Mouse (Mus musculus) retina, adult 2 months (tissue): ENCODE results near the gene Nelfcd.
A peak's percentile ranks its signal among the peaks of the same experiment; 100 is the strongest.

Source experiments
- DNase-seq: peaks from one replicate; pipeline ENCODE4 v3.0.0-alpha.2; 2012; ENCODE audit warnings: low read depth, low spot score

Nelfcd gene

GRCm38 (mm10) chr2:174436916-174437696 lies 21.5 kb downstream of the Nelfcd start:
- DNase-seq, result no peak

DNA sequence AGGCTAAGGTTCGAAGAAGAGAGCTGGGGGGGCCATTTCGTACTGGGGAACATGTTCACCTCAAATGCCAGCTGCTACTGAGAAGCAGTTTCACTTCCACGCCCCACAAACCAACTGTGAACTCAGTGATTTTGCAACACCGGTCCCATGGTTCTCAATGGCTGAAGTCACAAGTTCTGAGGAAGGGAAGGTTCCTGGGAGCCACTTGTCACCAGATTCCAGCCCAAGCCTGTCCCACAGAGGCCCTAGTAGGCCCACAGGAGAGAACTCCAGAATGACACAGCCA lies 22.0 kb downstream of the Nelfcd start:
- DNase-seq, result no peak

DNA sequence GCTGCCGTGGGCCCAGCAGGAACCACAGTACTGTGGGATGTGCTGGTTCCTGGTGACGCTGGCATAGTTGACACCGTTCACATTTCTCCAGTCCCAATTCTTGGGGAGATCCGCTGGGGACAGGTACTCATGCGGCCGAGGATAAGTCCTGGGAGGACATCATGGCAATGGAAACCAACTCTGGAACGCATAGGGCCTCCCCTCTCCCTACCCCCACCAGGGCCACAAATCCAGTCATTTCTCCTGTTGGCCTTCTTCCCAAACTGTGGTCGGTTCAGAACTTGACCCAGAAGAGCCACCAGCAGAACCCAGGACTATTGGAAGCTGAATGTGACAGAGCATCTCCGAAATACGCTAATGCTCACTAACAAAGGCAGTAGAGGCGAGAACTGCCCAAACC lies 22.6 kb downstream of the Nelfcd start:
- DNase-seq, result no peak

DNA sequence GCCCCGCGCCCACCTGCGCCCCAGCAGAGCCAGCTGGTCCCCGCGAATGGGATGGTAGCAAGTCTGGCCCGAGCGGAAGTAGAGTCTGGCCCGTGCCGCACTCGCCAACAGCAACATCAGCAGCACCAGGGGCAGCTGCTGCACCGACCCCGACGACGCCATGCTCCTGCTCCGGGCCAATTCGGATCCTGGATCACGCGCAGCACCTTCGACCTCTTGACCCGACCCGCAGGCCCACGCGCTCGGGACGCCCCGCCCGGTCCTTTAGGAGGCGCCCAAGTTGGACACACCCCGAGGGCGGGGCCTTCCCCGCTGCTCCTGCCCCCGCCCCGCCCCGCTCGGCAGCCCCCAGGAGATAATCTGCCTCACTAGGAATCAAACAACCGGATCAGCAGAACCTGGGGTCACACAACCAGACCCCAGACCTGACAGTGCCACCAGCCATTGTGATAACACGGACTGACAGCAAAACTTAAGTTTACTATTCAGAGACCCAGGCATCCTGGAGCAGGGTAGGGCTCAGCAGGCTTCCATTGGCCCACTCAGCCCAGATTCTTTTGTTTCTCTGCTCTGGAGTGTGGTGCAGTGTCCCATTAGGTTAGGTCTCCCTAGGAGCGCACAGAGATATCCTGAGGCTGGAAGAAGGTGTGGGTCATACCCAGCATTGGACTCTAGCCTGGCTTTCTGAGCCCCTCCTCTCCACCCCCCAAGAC lies 23.3 kb downstream of the Nelfcd start, which contains the start of gene Ctsz:
TSS of gene Ctsz (minus strand) at position 303 of the 713 bp plus-strand sequence.
- no peak for DNase-seq

DNA sequence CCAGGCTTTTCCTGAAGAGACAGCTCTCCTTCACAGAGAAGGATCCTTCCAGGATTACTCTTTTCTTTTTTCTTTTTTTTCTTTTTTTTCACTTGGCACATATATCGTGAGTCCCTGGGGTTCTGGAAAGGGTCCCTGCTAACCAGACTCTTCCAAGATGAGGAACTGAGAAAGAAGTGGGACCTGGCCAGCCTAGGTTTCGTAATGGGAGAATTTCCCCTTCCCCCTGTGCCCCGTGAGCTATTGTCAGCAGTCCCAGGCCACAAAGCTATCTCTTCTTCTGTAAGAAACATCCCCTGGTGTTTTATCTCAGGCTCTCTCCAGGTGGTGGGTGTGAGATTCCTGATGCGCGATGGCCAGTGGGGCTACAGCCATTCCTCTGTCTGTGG lies 23.8 kb downstream of the Nelfcd start:
- no peak for DNase-seq

GRCm38 (mm10) chr2:174439961-174440360 lies 24.4 kb downstream of the Nelfcd start:
- no peak for DNase-seq

GRCm38 (mm10) chr2:174441898-174442297 lies 26.3 kb downstream of the Nelfcd start:
- DNase-seq, result no peak

GRCm38 (mm10) chr2:174442460-174442859 lies 26.9 kb downstream of the Nelfcd start:
- DNase-seq, result no peak

GRCm38 (mm10) chr2:174443046-174443445 lies 27.4 kb downstream of the Nelfcd start:
- DNase-seq, result no peak

- no peak for DNase-seq
Observed at GRCm38 (mm10) chr2:174444359-174444758, 28.8 kb downstream of the Nelfcd start.

- no peak for DNase-seq
Observed at GRCm38 (mm10) chr2:174445018-174445417, 29.4 kb downstream of the Nelfcd start.

GRCm38 (mm10) chr2:174446492-174446891 lies 30.9 kb downstream of the Nelfcd start:
- DNase-seq, result no peak

DNA sequence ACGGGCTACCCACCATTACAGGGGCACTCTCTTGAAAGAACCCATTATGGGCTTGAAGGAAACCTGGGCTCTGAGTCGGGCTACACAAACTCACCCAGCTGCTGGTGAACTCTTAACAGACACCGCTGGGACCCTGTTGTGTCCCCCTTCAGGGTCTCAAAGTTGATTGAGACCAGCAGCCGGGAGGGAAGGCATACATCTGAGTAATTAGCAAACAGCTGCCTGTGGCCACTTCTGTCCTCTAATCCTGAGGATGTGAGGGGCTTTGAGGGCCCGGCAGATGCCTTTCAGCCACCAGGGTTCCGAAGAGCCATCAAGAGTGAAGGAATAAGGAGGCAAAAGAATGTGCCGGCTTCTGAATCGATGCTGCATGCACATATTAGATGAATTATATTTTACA lies 31.3 kb downstream of the Nelfcd start:
- DNase-seq, result no peak

DNA sequence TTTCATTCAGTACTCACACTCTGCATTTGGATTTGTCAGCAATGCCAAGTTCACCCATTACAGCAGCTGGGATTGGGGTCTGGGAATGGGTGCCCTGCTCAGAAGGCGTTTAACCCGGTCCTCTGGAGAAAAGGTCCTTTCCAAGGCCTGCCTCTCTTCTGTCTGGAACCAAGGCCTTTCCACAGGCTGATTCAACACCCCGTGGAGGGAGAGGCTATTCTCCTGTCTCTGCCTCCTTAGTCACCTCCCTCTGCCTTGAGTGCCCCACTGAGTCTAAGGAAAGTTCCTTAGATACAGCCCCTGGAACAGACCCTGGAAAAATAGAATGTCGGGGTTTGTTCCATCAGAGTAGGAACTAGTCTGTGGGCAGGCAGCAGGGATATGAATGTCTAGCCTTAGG lies 32.8 kb downstream of the Nelfcd start:
- no peak for DNase-seq

DNA sequence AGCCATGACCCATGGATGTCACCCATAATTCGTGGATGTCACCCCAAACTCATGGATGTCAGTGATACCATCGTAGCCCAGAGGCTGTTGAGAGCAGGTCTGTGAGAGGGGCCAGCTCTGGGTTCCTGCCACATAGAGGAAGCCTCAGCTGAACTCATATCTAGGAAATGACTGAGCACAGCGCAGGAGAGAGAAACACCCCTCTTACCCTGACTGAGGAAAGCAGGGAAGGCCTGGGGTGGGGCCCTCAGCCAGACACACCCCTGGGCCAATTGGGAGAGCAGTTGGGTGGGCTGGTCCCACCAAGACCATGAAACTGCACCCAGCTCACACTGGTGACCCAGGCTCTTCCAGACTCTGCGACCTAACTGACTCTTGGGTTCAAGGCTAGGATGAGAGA lies 34.7 kb downstream of the Nelfcd start, which contains the start of gene Tubb1:
TSS of gene Tubb1 (plus strand) at position 343 of the 400 bp plus-strand sequence.
- DNase-seq, result no peak

- no peak for DNase-seq
Observed at GRCm38 (mm10) chr2:174453681-174454080, 38.1 kb downstream of the Nelfcd start.

- DNase-seq, result no peak
Observed at GRCm38 (mm10) chr2:174459365-174459764, 43.8 kb downstream of the Nelfcd start.

- no peak for DNase-seq
Observed at GRCm38 (mm10) chr2:174463370-174463769, 47.8 kb downstream of the Nelfcd start.

GRCm38 (mm10) chr2:174463789-174464523 lies 48.4 kb downstream of the Nelfcd start, which contains the start of gene Atp5e:
Atp5e (minus strand) TSS chr2:174464105.
- peak; percentile 82 for DNase-seq

DNA sequence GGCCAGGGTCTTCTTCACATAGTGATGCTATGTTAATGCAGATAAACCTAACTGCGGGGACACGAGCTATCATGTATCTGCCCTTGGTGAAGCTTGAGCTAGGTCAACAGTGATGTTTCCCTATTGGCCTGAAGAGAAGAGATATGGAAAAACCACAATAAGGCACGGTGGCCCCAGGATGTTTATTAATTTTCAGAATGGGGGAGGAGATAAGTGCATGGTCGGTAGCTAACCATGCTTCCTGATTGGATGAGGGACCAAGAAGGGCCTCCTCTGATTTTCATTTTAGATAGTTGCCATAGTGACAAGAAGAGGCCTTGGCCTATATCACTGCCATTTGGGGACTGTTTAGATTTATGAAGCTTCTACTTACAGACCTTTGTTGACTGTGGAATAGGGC lies 54.7 kb downstream of the Nelfcd start:
- DNase-seq, result no peak

DNA sequence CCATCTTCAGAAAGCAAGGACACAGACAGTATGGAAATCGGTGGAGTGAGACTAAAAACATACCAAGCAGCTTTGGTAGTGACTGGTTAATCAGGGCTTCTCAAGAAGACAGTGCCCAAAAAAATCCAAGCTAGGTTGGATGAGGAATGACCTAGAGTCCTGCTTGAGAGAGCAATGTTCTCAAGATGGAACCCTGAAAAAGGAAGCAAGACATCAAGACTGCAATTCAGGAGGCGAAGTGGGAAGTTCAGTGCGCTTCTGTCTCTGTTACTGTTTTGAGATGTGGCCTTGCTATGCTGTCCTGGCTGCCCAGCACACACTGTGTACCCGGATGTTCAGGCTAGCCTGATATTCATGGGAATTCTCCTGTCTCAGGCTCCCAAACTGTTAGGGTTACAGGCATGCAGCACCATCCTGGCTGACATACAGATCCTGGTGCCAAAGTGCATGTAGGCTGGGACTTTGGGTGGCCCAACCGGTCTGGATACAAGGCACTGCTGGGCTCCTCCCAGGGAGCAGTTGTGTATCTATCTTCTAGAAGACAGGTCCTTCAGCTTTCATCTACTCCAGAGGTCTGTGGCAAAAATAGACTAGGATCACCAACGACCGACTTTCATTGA lies 55.3 kb downstream of the Nelfcd start:
- no peak for DNase-seq

DNA sequence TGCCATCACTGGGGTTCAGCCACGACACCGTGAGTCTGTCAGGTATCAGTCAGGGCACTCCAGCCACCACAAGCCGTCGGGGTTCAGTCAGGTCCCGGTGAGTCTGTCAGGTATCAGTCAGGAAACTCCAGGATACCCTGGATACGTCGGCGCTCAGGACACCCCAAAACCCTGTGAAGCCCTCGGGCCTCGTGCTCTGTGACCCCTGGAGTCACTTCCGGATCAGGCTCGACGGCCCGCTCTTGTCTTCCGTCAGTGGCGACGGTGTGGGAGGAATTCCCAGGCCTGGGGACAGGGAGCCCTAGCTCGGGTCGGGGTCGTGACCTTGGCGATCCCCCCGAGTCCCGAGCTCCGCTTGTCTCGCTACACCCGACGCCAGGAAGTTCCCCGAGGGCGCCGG lies 56.8 kb downstream of the Nelfcd start:
- no peak for DNase-seq
